Mouse (Mus musculus) adrenal gland, adult 8-10 months (tissue): ENCODE results near the gene Zcchc14. TPM values are rescaled to one million over a fixed set of nuclear protein-coding genes. Genes with fewer than 3 reads are reported as not detected.
"Not testable (repeated sequence)": the region's sequence is repeated elsewhere in the genome, so short reads cannot be mapped to it uniquely, and the experiment has no call there.

Source experiments
- DNase-seq: peaks from one replicate; pipeline ENCODE4 v3.0.0; 2022
- total RNA-seq, 4 experiments: library from RNA; stranded (reverse); gene quantifications; 2 replicates each; pipeline ENCODE4 v1.2.4; 2022

Zcchc14 gene
- total RNA-seq, 4 experiments from 2014 or later: 38.8 to 62.5 (median 51.0) TPM

DNA sequence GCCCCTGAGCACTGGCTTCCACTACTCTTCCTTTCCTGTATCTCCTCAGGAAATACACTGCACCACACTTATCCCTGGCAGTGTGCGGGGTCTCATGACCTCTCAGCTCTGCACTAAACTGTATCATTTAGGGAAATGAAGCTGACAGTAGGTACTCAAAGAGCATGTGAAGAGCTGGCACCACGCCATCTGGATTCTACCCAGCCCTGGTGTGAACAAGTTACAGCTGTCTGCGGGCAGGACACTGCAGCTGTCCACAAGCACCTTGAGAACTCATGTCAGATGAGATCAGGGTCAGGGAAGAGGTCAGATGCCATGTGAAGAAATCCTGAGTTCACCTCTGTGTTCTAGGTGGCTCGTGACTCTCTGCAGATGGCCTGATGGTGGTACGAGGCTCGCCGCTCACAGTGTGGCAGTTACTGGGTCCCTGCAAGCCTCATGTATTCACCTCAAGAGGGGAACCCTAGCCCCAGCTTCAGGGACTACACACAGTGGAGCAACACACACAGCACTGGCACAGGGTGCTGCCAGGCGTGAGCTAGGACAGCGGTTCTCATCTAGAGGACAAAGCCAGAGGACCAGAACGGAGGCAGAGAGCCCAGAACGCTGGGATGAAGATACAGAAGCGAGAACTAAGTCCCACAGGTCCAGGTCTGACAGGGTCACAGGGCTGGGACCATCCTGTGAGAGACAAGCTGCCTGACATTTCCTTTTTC is 31.7 kb downstream of the Zcchc14 start:
- DNase-seq: peak; percentile 63

DNA sequence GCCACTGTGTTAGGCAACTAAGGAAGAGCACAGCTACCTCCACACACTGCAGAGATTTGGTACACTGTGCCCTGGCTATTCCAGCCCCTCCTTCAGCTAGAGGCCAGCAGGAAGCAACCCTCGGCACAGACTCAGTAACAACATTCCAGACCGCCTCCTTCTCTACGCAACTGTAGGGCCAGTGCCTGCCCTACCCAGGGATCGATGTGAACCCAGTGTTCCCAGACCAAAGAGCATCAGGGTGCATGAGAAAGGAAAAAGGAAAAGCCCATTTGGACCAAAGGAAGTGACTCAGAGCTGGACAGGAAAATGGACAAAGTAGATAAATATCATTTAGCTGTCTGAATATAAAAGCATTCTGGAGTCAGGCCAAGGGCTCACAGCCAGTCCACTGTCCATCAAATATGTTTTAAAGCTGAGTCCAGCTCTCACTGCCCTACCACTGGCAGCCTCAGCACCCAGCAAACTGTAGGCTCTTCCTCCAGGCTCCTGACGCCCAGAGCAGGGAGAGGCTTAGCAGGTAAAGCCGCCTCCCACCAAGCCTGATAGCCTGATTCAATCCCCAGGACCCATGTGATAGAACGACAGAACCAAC is 33.2 kb downstream of the Zcchc14 start:
- DNase-seq: peak; percentile 62

DNA sequence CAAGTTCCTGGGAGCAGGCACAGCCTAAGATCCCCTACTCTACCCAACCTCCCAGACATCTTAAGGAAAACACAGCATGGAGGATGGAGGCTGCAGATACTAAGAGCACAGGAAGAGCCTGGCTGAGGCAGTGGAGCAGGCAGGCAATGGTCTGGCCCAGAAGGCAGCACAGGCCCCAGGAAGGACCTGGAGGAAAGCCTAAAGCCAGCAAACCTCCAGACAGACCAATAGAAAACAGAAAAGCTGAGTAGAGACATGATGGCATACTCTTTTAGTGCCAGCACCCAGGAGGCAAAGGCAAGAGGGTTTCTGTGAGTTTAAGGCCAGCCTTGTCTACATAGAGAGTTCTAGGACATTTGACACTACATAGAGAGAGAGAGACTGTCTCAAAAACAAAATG is 39.3 kb downstream of the Zcchc14 start:
- DNase-seq: no peak

DNA sequence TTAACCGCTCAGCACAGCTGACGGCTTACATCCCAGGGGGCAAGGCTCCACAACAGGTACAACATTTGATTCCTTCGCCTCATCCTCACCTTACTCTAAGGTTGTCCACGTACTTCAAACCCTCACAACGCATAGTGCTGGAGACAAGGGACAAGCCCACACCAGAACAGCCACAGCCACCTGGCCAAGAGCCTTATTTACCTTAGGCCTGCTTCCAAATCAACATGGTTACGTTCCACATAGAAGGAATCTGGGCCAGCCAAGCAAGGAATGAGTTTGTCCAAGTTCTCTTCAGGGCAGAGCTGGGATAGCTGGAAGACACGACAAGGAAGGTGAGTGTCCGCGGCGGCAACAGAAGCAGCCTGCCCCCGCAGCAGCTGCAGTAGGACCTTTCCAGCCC is 42.8 kb downstream of the Zcchc14 start:
- no peak for DNase-seq

DNA sequence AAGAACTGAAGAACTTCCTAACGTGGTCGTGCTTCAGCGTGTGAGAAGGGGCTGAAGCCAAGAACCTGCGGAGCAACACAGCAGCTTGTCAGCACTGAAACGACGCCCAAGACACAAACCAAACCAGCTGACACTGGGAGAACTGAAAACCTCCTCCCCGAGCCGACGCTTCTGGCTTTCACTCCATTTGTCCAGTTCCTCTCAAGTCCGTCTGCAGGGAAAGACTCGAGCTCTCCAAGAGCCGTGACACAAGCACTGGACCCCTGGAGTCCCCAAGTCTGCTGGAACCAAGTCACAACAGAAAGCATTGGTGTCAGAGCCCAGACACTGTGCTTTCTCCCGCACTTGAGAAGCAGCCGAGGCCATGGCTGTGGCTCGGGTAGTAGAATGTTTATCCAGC is 43.5 kb downstream of the Zcchc14 start:
- no peak for DNase-seq

DNA sequence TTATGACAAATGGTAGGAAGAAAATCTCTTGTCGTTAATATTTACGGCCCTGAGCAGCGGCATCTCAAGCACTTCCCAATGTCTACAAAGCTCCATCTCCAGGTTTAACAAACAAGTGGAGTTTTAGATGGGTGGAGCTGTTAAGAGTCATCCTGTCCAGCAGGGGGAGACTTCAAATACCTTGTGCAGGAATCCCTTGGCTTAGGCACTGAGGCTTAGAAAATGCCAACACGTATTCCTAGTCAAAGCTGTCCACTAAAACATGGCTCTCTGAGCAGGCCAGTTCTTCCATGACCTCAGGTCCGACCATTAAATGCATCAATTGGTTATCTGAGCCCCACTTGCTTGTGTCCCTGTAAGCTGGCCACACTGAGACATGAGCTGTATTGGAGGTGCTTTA is 45.0 kb downstream of the Zcchc14 start:
- DNase-seq: no peak

DNA sequence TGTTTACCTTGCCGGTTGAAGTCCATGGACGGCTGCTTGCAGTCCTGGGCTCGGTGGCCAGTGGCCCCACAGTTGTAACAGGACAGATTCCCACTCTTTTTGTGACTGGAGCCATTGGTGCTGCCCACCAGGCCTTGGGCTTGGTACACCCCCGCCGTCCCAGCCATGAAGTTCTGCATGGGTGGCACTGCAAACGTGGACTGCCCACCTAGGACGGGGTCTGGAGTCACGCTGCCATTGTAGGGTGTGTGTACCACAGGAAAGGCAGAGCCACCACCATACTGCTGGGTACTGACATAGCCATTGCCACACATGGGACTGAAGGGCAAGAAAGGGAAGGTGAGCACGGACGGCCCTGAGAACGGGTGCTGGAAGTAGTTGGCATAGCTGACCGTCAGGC is 48.9 kb downstream of the Zcchc14 start:
- no peak for DNase-seq

DNA sequence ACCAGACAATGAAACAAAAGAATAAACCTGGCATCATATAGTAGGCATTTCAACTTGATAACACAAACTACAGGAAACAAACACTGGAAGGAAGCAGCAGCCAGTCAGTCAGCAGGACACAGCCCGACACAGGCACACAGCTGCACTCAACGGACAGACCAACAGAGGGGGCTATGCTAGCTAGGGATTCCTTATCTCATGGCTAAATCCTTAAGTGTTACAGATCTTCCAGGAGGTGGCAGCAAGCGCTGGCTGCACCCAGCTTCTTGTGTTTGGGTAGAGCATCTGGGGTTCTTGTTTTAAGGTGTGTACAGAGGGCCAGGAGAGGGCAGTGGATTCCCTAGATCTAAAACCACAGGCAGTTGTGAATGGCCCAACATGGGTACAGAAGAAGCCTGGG is 49.8 kb downstream of the Zcchc14 start:
- peak; percentile 64 for DNase-seq

DNA sequence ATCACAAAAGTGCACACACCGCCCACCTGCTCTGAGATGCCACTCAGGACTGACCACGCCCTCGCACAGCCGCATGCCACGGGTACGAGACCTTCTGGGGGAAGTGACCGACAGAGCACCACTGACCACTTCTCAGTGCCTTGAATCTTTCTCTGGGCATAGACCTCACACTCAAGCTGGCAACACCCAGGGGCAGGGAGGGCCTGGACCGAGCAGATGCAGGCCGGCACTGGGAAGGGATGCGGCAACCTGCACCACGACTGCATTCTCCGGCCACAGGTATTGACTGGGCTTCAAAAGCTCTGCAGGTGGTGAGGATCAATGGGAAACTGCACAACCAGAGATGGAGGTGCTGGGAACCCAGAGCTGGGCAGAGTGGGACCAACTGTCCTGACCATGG is 50.3 kb downstream of the Zcchc14 start:
- no peak for DNase-seq

DNA sequence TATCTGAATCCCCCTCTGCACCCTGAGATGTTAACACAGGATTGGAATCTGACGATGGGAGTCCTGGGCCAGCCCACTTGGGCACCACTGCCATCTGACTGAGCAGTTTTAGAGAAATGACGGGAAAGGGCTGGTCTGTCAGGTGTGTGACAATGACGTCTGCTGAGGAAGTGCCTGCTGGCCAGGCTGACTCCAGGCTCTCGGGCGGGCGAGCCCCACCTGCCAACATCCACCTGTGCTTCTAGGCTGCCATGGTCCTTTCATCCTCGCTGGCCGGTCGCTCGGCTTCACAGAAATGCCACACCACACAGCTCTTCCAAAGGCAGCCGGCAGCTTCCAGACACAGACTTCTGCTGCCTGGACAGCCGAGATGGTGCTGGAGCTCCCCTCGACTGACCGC is 52.9 kb downstream of the Zcchc14 start:
- DNase-seq: no peak

DNA sequence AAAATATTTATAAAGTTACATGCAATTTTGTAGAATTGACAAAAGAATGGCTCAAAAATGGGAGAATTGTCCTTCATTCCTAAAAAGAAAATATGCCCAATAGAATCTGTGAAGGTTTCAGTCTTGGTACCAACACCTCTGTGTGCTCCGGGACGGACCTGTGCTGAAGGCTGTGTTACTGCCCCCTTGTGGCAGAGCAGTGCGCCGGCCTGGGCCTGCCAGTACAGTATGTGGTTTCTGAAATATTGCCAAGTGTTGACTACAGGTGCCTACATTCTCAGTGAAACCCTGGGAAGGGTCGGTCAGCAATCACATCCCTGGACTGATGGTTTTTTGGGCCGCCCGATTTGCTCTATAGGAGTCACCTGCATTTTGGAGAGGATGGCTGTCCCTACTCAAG is 53.8 kb downstream of the Zcchc14 start:
- peak; percentile 73 for DNase-seq

DNA sequence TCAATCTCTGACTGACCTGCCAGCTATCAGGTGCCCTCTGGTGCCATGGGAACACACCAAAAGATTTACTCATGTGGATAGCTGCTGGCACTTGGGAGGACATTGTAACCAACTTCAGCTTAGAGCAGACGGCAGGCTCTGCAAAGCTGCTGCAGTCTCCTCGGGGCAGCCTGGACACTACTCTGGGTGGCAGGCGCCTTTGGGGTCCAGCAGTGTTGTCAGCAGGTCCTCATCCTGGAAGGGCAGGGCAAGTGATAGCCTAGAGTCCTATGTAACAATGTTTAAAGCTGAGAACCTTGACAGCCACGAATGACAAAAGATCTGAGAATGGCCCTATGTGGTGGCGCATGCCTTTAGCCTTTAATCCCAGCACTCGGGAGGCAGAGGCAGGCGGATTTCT is 54.5 kb downstream of the Zcchc14 start:
- no peak for DNase-seq

DNA sequence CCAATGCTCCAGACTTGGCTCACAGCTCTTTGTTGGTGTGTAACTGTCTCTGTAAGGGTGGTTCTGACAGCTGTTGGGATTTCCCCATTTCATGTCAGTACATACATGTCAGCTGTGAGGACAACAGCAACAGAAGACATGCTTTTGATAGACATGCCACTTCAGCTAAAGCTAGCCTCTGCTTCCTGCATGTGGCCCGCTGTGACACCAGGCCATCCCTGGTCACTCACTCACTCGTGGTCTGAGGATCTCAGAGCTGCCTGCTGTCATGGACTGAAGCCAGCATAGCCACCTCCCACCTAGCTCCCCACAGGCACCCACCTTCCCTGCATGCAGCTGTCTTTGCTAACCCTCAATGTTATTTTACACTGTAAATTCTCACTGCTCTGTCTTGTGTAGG is 55.2 kb downstream of the Zcchc14 start:
- DNase-seq: not testable (repeated sequence)

DNA sequence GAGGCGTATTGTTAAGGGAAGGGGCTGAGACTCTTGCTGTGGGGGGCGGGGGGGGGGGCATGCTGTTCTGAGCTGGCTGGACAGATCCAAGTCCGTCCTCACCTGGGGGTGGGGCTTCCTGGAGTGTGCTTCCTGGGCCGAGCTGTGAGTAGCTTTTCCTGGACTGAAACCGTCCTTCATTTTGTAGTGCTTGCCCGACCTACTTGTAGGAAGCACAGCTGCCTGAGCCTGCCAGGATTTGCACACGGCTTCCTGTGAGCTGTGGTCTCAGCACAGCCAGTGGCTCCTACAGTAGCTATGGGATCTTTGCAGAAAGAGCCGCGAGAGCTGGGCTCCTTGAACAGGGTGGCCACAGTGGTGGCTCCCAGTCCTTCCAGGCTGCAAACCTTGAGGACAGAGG is 58.7 kb downstream of the Zcchc14 start:
- DNase-seq: no peak

DNA sequence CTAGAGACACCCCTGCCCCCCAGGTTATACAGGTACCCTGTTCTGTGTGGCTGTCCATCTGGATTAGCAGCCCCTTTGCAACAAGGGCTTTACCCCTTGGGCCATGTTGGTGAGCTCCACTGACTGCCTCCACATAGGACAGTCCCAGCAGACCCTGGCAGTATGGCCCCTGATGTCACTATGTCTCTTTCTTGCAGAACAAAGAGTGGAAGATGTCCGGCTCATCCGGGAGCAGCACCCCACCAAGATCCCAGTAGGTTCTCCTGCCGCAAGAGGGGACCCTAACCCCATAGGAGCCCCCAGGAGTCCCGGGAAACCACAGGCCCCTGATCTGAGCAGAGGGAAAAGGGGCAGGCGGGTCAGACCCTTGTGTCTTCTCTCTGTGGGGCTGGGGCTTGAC is 59.4 kb downstream of the Zcchc14 start:
- DNase-seq: no peak

DNA sequence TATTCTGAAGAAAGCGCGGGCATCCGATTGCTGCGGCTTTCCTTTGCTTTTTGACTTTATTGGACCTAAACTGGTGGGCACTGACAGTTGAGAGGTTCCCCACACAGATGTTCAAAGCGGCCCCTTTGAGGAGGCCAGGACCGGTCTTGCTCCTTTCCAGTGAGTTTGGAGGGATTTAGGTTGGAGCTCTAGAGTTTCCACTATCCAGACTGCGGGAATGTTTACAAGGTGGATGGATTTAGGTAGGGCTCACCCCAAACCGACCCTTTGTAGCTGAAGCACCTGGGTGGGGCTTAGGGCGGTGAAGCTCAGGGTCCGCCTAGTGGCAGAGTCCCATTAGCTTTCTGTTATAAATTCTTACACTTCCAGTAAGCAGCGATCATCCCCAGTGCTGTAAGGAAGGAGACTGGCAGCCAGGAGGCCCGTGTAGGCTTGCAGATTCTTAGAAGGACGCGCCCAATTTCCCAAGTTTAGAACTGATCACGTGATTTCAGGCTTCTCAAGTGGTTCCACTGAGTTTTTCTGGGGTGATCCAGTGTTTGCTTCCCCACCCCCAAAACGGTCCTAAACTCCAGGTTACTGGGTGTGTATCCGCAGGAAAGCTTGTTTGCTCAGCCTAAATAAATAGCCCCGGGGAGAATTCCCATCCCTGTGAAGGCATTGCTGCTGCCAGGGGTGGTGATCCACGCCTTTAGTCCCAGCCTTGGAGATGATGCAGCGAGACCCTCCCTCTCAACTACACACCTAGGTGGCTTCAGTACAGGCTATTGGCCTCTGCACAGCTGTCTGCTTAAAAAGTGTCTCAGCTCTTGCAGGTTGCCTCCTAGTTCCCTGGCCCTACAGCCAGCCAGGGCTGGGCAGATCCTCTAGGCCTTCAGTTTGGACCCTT is 61.3 kb downstream of the Zcchc14 start:
- DNase-seq: no peak

DNA sequence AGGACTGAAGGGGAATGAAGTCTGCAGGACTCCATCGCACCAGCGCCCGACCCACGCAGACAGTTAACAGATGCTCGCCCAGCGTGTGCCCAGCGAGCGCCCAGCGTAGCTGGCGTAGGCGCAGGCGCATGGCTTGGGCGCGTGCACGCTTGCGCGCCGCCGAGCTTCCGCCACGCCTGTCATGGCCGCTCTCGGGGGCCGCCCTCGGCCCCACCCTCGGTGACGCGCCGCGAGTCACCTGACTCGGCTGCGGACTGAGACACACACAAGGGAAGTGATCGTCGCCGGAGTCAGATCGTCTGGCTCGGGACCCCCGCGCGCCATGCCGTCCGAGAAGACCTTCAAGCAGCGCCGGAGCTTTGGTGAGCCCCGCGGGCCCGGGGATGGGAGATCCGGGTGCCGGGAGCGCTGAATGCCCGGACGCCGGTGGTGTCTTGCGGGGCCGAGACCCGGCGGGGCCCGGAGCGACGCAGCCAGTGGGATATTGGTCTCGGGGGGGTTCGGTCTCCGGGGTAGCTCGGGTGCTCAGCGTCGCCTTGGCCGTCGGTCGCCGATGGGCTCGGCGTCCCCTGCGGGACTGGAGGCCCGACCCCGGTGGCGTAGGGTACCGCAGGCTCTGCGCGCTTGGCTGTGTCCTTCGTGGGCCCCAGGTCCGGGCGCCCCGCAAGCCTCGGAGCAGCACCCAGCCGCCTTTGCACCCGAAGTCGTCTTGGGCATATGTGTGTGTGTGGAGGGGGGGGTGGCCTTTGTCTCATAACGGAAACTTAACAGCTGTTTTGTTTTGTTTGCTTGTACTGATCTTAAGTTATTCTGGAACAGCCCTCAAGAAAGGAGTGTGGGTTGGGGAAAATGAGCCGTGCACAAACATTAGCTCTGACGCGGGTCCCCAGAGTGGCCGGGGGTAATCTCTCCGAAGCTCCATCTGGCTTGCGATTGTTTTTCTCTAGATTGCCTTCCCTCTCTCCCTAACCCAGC is 62.2 kb downstream of the Zcchc14 start, which contains the start of gene Map1lc3b:
Gene Map1lc3b (plus strand): TSS at position 159 of the 975 bp plus-strand sequence.
- peak; percentile 91 for DNase-seq

DNA sequence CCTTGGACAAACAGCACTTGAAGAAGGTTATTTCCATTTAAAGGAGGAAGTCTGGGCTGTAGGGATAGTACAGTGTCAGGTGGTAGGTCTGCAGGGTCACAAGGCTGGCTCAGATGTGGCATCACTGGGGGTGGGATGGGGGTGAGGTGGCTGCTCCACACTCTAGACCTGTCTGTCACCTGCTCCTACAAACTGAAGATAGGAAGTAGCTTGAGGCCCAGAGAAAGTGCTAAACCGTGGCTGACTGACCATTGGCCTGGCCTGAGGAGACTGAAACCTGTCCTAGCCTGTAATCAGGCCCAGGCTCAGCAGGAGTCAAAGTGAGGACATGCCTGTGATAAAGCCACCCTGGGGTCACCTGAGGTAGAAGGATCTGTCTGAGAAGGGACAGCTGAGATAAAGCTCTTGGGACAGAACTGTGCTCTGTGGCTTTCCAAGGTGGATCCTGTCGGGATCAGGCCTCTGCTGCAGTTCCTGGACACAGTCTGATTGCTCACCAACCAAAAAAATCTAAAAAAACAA is 63.4 kb downstream of the Zcchc14 start:
- no peak for DNase-seq

DNA sequence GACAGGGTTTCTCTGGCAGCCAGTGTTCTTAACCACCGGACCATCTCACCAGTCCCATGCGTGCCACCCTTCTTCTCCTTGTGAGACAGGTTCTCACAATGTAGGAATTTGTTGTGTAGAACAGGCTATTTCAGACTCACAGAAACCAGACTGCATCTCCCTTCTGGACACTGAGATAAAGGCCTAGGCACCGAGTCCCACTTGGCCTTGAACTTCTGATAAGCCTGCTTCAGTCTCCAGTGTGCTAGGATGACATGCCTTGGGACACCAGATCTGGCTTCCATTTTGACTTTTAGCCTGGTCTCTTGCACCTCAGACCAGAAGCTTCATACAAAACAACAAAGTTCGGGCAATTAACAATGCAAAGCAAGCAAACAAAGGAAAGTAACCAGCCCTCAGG is 64.0 kb downstream of the Zcchc14 start:
- no peak for DNase-seq

DNA sequence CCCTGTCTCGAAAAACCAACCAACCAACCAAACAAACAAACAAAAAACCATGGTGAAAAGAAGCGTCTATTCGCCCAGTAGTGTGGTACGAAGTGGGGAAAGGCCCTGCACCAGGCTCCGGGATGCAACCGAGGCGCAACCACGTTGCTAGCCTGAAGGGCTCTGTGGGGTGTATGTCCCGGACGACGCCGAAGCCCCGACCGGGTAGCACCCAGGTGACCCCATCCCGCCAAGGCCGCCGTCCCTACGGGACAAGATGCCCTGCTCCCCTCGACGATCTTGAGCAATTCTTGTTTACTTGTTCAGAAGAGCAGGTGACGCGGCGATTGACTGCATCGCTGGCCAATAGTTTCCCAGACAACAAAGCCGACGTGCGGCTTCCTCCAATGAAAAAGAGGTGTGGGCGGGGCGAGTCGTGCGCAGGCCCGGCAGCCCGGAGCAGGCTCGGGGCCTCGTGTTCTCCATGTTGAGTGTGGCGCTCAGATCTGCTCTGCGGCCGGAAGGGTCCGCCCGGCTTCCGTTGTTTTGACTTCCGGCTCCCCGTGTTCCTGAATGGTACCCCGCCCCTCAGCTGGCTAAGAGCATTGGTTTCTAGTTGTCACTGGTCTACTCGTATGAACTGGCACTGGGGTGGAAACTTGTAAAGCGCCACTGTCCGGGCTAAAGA is 67.4 kb downstream of the Zcchc14 start:
- DNase-seq: peak; percentile 99

DNA sequence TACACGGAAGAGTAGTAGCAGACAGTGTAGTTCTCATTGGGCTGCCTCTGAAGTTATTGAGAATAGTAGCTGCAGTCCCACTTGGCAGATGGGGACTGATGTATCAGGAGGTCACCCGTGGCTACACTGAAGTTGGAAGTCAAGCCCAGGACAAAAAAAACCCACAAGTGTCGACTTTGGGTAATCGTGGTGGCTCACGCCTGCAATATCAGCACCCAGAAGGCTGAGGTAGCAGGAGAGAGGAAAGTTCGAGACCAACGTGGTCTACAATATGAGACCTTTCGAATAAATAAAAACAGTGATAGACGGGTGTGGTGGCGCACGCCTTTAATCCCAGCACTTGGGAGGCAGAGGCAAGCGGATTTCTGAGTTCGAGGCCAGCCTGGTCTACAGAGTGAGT is 68.0 kb downstream of the Zcchc14 start:
- DNase-seq: no peak
